Mouse (Mus musculus) embryo, embryonic 9.5 days (tissue): ENCODE measurements around the gene Ankle2.
A peak's percentile ranks its signal among the peaks of the same experiment; 100 is the strongest.

Source experiments
- DNase-seq: peaks from one replicate; pipeline ENCODE4 v3.0.0-alpha.2; 2017; ENCODE audit errors: extremely low spot score

Gene Ankle2

GRCm38 (mm10) chr5:110284536-110284935 lies 53.7 kb downstream of the Ankle2 start:
- DNase-seq: peak; percentile 70

- peak; percentile 24 for DNase-seq
These were observed 54.4 kb downstream of the Ankle2 start for GRCm38 (mm10) chr5:110285156-110285555.

DNA sequence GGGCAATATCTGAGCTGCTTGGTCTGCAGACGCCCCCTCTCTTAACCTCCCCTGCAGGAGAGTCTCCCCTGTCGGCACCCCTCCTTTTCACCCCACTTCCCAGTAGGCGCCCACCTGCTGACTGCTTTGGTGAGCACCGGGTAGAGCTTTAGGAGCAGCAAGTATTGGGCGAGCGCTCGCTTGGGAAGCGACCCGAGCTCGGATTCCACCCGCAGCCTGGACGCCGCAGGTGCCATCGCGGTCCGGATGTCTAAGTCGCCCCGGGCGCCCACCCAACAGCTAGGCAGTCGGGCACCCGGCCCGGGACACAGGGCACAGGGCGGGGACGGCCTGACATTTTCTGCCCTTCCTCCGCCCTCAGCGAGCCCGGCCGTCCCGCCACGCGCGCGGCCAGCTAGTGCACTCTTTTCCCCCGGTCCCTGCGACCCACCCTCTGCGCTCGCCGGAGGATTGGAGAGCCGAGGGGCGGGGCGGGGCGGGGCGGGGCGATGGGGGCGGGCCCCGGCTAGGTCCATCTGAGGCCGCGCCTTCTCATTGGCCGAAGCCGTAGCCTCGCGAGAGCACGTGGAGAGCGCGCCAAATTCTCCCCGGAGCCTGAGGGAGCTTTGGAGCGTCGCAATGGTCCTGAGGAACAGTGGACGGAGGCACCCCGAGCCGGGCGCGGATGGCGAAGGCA lies 55.1 kb downstream of the Ankle2 start, which contains the start of the genes Pxmp2 and Pole:
TSS of gene Pxmp2 (minus strand) at position 417 of the 676 bp plus-strand sequence.
TSS of gene Pole (plus strand) at position 537 of the 676 bp plus-strand sequence.
- peak; percentile 96 for DNase-seq

- no peak for DNase-seq
These were observed 55.8 kb downstream of the Ankle2 start for GRCm38 (mm10) chr5:110286446-110287083.

DNA sequence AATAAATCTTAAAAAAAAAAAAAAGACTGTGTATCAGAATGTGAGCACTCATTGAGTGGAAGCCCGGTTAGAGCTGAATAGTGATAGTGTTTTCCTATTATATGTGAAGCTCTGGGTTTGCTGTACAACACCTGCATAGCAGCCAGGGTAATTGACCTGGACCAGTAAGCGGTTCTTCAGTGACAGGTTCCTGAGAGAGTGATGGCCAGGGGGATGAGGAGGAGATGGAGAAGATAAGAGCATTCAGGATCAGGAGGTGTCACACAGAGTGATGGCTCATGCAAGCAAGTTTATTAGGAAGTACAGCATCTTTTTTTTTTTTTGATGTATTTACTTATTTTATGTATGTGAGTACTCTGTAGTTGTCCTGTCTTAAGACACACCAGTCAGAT lies 56.3 kb downstream of the Ankle2 start:
- no peak for DNase-seq

DNA sequence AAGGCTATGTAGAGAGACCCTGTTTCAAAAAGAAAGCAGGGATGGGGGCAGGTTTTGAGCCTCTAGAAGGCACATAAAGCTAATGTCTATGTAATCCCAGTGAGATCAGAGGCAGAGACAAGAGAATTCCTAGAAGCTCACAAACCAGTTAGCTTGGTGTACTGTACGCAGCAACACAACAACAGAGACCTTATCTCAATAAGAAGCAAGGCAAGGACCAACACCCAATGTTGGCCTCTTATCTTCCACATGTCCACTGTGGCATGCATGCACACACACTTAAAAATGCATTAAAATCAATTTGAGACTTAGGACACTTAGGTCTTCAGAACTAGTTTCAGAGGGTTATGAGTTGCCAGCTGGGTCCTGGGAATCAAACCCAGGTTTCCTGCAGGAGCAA lies 60.8 kb downstream of the Ankle2 start:
- no peak for DNase-seq

GRCm38 (mm10) chr5:110296637-110297036 lies 65.8 kb downstream of the Ankle2 start:
- no peak for DNase-seq

- no peak for DNase-seq
These were observed 69.8 kb downstream of the Ankle2 start for GRCm38 (mm10) chr5:110300591-110300990.
